Mouse (Mus musculus) brown adipose tissue, adult 24 weeks (tissue): ENCODE results near the gene Reep3. TPM values are rescaled to one million over a fixed set of nuclear protein-coding genes. Genes with fewer than 3 reads are reported as not detected.

Experiments
- H3K27ac ChIP-seq: fragments of 200-500 bp; replicated peaks from 2 replicates; pipeline ENCODE4 v1.5.1; 2012; ENCODE audit warnings: low read depth, mild to moderate bottlenecking, low read length
- H3K4me1 ChIP-seq: fragments of 200-500 bp; 2 replicates; pipeline ENCODE4 v1.6.1; 2012; ENCODE audit warnings: low read length, mixed read lengths; ENCODE audit not compliant: control insufficient read depth, insufficient read depth, insufficient read length
- H3K4me3 ChIP-seq: fragments of 200-500 bp; 2 replicates; pipeline ENCODE4 v1.5.1; 2012; ENCODE audit warnings: low read depth, mild to moderate bottlenecking, low read length, moderate library complexity; ENCODE audit not compliant: insufficient read depth
- polyA plus RNA-seq: library from polyadenylated mRNA; stranded (reverse); fragments of >200 nt; gene quantifications from 2 replicates; pipeline ENCODE4 v1.2.4, GENCODE M21; 2012; ENCODE audit not compliant: missing spikeins, insufficient read depth, insufficient read length

Gene Reep3
- polyA plus RNA-seq, 1 experiment: 42.6 TPM

- Histone ChIP-seq H3K4me3 (no peak overlapping the region), H3K4me1 (peaks cover 13% of the 10 kb centered on the region), H3K27ac (no peak overlapping the region; the same call in 1 of the 2 replicates)
These were observed 17.7 kb downstream of the Reep3 start for GRCm38 (mm10) chr10:67079030-67079429.

- Histone ChIP-seq H3K27ac (no peak overlapping the region), H3K4me3 (no peak overlapping the region), H3K4me1 (peaks cover 13% of the 10 kb centered on the region)
These were observed 20.5 kb downstream of the Reep3 start for GRCm38 (mm10) chr10:67075931-67076878.

- Histone ChIP-seq H3K4me3 (no peak overlapping the region), H3K4me1 (peaks cover 22% of the 10 kb centered on the region), H3K27ac (no peak overlapping the region)
These were observed 23.2 kb downstream of the Reep3 start for GRCm38 (mm10) chr10:67073577-67073976.

- H3K4me3 ChIP-seq: no peak overlapping the region
These were observed 24.1 kb downstream of the Reep3 start for GRCm38 (mm10) chr10:67072600-67072999.

GRCm38 (mm10) chr10:67071884-67072283, 24.9 kb downstream of the Reep3 start:
- Histone ChIP-seq H3K4me1 (peaks cover 22% of the 10 kb centered on the region), H3K4me3 (peak overlapping the region; percentile 8; the same call in 1 of the 2 replicates), H3K27ac (peak overlapping the region; percentile 55; the same call in 1 of the 2 replicates)

More at GRCm38 (mm10) chr10:67072600-67072999, 24.1 kb downstream of the Reep3 start:
- H3K27ac ChIP-seq: no peak overlapping the region
- peaks cover 22% of the 10 kb centered on the region for H3K4me1 ChIP-seq

- peaks cover 24% of the 10 kb centered on the region for H3K4me1 ChIP-seq
- H3K4me3 ChIP-seq: no peak overlapping the region
- H3K27ac ChIP-seq: peak overlapping the region; percentile 55
These were observed 25.4 kb downstream of the Reep3 start for GRCm38 (mm10) chr10:67071389-67071788.

DNA sequence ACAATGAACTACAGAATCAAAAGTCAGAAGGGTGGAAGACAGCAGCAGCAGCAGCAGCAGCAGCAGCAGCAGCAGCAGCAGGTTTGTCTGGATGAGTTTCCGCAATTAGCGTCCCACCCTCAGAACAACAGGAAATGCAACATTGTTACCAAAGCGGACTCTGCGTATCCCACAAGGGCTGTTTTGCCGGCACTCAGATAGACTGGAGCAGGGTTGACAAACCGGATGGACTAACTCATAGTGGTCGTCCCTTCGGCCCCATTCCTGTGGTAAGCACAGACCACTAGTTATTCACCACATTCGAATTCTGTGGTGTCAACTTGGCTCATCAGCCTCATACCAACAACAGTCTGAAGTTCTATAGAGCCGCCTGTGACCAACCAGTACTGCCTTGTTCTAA, 27.7 kb downstream of the Reep3 start:
- Histone ChIP-seq H3K4me3 (peak overlapping the region; percentile 34; the same call in 1 of the 2 replicates), H3K27ac (peak overlapping the region; percentile 85), H3K4me1 (peaks cover 35% of the 10 kb centered on the region)

DNA sequence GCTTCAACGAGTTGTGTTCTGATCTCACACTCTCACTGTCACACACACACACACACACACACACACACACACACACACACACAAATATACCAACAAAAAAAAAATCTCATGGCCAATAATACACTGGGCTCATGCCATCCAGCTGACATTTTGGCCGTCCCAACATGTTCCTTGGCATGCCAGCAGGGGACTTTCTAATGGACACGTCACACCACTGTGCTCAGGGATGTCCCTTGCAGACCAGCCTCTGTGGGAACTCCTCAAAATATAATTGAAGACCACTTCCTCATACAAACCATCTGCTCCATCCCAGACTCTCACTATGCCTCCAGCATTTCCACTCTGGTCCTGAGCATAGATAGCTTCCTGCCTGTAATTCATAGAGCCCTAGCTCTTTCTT, 30.3 kb downstream of the Reep3 start:
- Histone ChIP-seq H3K4me3 (no peak overlapping the region), H3K27ac (0 out of 2 replicates have a peak overlapping the region, but pooled peaks have one; percentile 45), H3K4me1 (peaks cover 40% of the 10 kb centered on the region)

- Histone ChIP-seq H3K27ac (peak overlapping the region; percentile 45; the same call in 1 of the 2 replicates), H3K4me3 (no peak overlapping the region), H3K4me1 (peaks cover 41% of the 10 kb centered on the region)
These were observed 30.8 kb downstream of the Reep3 start for GRCm38 (mm10) chr10:67065927-67066326.

GRCm38 (mm10) chr10:67065277-67065887, 31.4 kb downstream of the Reep3 start:
- no peak overlapping the region for H3K4me3 ChIP-seq
- 0 out of 2 replicates have a peak overlapping the region, but pooled peaks have one; percentile 45 for H3K27ac ChIP-seq
- peaks cover 38% of the 10 kb centered on the region for H3K4me1 ChIP-seq

DNA sequence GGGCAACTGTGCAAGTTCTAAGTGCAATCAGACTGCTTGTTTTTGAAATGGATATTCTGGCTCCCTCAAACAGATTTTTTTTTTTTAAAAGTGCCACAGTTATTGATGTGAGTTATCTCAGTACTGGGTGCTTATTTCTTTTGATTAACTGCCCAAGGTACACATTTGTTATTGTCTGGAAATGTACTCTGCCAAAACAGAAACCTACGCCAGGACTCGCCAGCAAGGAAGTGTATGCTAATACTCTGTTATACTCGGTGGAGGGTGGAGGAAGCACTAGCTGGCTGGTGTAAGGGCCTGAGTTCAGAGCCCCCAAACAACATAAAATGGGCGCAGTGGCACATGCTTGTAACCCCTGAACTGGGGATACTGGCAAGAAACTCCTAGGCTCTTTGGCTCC, 34.9 kb downstream of the Reep3 start:
- Histone ChIP-seq H3K4me1 (peaks cover 44% of the 10 kb centered on the region), H3K27ac (peak overlapping the region; percentile 59; the same call in 1 of the 2 replicates), H3K4me3 (no peak overlapping the region)

DNA sequence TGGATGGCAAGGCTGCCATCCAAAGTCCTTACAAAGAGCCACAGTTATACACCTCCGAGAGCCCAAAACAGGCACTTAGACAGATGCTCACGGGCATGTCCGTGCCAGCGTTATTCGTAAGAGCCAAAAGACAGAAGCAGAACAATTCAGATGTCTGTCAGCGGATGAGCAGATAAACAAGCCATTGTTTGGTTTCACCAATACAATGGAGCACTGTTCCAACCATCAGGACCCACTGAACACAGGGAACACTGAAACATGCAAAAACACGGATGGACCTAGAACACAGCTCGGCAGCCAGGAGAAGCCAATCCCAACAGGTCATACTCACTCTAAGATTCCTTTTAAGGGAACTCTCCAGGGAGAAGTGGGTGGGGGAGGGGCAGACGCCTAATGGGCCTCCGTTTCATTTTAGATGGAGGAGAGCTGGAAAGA, 35.4 kb downstream of the Reep3 start:
- 0 out of 2 replicates have a peak overlapping the region, but pooled peaks have one; percentile 32 for H3K27ac ChIP-seq
- H3K4me1 ChIP-seq: peaks cover 45% of the 10 kb centered on the region
- H3K4me3 ChIP-seq: no peak overlapping the region

- Histone ChIP-seq H3K27ac (peak overlapping the region; percentile 39), H3K4me3 (no peak overlapping the region), H3K4me1 (peaks cover 41% of the 10 kb centered on the region)
These were observed 38.0 kb downstream of the Reep3 start for GRCm38 (mm10) chr10:67058702-67059101.

DNA sequence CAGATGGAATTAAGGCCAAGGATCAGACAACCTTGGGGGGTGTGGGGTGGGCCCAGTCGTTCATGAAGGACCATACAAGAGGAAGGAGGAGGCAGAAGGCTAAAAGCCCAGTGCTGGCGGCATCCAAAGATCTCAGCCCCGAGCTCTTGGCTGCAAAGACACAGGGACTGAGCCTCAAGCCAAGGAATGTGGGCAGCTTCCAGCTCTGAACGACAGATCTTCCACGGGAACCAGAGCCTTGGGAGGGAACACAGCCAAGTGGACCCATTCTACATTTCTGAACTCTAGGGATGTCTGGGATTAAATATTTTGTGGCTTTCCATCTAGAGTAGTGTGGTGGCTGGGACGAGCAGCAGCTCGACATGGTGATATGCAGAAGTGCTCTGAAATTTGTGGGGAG, 38.4 kb downstream of the Reep3 start:
- H3K27ac ChIP-seq: peak overlapping the region; percentile 39
- H3K4me1 ChIP-seq: peaks cover 44% of the 10 kb centered on the region
- no peak overlapping the region for H3K4me3 ChIP-seq

GRCm38 (mm10) chr10:67057696-67058095, 39.0 kb downstream of the Reep3 start:
- peak overlapping the region; percentile 57 for H3K27ac ChIP-seq
- no peak overlapping the region for H3K4me3 ChIP-seq
- peaks cover 47% of the 10 kb centered on the region for H3K4me1 ChIP-seq
